In the genomic region with DNA sequence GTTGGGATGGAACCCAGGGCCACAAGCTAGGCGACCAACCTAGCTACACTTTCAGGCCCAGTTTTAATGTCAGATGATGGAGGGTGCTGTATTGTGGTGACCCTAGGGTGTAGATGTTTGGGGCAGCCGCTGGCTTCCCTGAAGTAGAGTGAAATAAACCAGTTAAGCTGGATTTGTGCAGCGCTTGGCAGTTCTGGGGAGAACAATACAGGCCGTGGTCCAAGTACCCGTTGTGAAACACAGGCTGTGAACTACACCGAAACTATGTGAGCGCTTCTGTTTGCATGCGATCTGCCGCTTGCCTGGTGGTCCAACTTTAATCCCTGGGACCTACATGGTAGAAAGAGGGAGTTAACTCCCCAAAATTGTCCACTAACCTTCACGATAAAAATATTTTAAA, we compare ENCODE assay signal across 37 mouse cellular contexts. TPM values are rescaled to one million over a fixed set of nuclear protein-coding genes. Genes with fewer than 3 reads are reported as not detected.
A peak's percentile ranks its signal among the peaks of the same experiment; 100 is the strongest.
DNase-seq lines count a peak whose midpoint lies in the region; ATAC-seq lines count a peak whose summit lies in the region.
"Had no signal": no experiment of that assay in that cellular context is flagged by ENCODE, and none has a peak within 500 bp of the region (broad histone marks: within the 10 kb centered on the region; RNA-seq: fewer than 3 reads in every experiment).

No protein-coding gene starts in this region.

- H3K4me1 ChIP-seq in embryonic facial prominence, embryonic 14.5 days (ENCODE audit: control insufficient read depth, insufficient read depth, low read length), result no peaks in the 10 kb centered on the region
- peaks cover 30% of the 10 kb centered on the region for H3K4me1 ChIP-seq in embryonic facial prominence, embryonic 10.5 days
- H3K4me1 ChIP-seq: embryonic facial prominence, embryonic 13.5 days; hindbrain, embryonic 15.5 days; neural tube, embryonic 13.5 days had no signal

- no peaks in the 10 kb centered on the region for H3K27me3 ChIP-seq in embryonic facial prominence, embryonic 14.5 days (replicated peaks; ENCODE audit: control insufficient read depth, insufficient read depth, low read length)
- H3K27me3 ChIP-seq in embryonic facial prominence, embryonic 10.5 days (replicated peaks; ENCODE audit: low read depth, poor library complexity, severe bottlenecking), result no peaks in the 10 kb centered on the region
- H3K27me3 ChIP-seq: CH12.LX; embryonic facial prominence, embryonic 13.5 days; forebrain, embryonic 12.5 days; hindbrain, embryonic 15.5 days; limb, embryonic 12.5 days; liver, embryonic 15.5 days; neural tube, embryonic 13.5 days had no signal

- no peak overlapping the region for H3K4me2 ChIP-seq in embryonic facial prominence, embryonic 14.5 days (ENCODE audit: low read depth, low read length)
- H3K4me2 ChIP-seq: embryonic facial prominence, embryonic 13.5 days; forebrain, embryonic 12.5 days; hindbrain, embryonic 15.5 days; limb, embryonic 12.5 days; liver, embryonic 15.5 days; neural tube, embryonic 13.5 days had no signal

- DNase-seq in embryonic facial prominence, embryonic 14.5 days (ENCODE audit: low spot score), result peak; percentile 71
- no peak for DNase-seq in embryonic facial prominence, embryonic 10.5 days (ENCODE audit: low spot score)
- peak; percentile 53 for DNase-seq in urinary bladder, postnatal 14 days (ENCODE audit: low spot score)
- no peak for DNase-seq in urinary bladder, adult 2 months (ENCODE audit: low spot score)
- DNase-seq in lung, postnatal 36 days, result peak; percentile 71
- DNase-seq in thymus, postnatal 0 days (ENCODE audit: low spot score), result no peak
- DNase-seq in layer of hippocampus, postnatal 25 days (ENCODE audit: extremely low spot score in 1 of 2, low spot score in 1 of 2), result no peak
- DNase-seq in layer of hippocampus, adult 11-12 months (ENCODE audit: low spot score), result no peak
- DNase-seq: adrenal gland, postnatal 10 days; cerebellum, adult 11-12 months; cerebellum, adult 9-11 months; embryo, embryonic 11 days; forebrain, postnatal 0 days; kidney, postnatal 4 days; layer of hippocampus, adult 9-11 months; thymus, postnatal 14 days had no signal

- H3K36me3 ChIP-seq in embryonic facial prominence, embryonic 14.5 days (ENCODE audit: control insufficient read depth, insufficient read depth, low read length), result no peaks in the 10 kb centered on the region
- no peaks in the 10 kb centered on the region for H3K36me3 ChIP-seq in embryonic facial prominence, embryonic 10.5 days (replicated peaks)
- H3K36me3 ChIP-seq: embryonic facial prominence, embryonic 13.5 days; forebrain, embryonic 12.5 days; hindbrain, embryonic 10.5 days; hindbrain, embryonic 15.5 days; limb, embryonic 12.5 days; liver, embryonic 15.5 days; midbrain, embryonic 10.5 days; neural tube, embryonic 13.5 days had no signal

- H3K27ac ChIP-seq in embryonic facial prominence, embryonic 14.5 days (replicated peaks; ENCODE audit: low read depth, low read length), result 0 out of 2 replicates have a peak overlapping the region, but pooled peaks have one; percentile 0
- no peak overlapping the region for H3K27ac ChIP-seq in embryonic facial prominence, embryonic 10.5 days (replicated peaks)
- H3K27ac ChIP-seq: embryonic facial prominence, embryonic 13.5 days; forebrain, embryonic 12.5 days; hindbrain, embryonic 10.5 days; hindbrain, embryonic 15.5 days; kidney, postnatal 0 days; left cerebral cortex, adult 2 months; limb, embryonic 12.5 days; liver, embryonic 15.5 days; midbrain, embryonic 10.5 days; neural tube, embryonic 13.5 days had no signal

- no peak overlapping the region for H3K4me3 ChIP-seq in embryonic facial prominence, embryonic 14.5 days (ENCODE audit: low read depth, low read length)
- no peak overlapping the region for H3K4me3 ChIP-seq in embryonic facial prominence, embryonic 10.5 days
- H3K4me3 ChIP-seq: embryonic facial prominence, embryonic 13.5 days; forebrain, embryonic 12.5 days; hindbrain, embryonic 10.5 days; hindbrain, embryonic 15.5 days; left cerebral cortex, adult 2 months; limb, embryonic 12.5 days; liver, embryonic 15.5 days; midbrain, embryonic 10.5 days; neural tube, embryonic 13.5 days had no signal

- WGBS in embryonic facial prominence, embryonic 14.5 days, result 76% methylated on average over 10 of the region's 10 CpGs
- 82% methylated on average over 10 of the region's 10 CpGs for WGBS in embryonic facial prominence, embryonic 10.5 days

- no peaks in the 10 kb centered on the region for H3K9me3 ChIP-seq in embryonic facial prominence, embryonic 14.5 days (ENCODE audit: control insufficient read depth, low read length)
- H3K9me3 ChIP-seq in embryonic facial prominence, embryonic 10.5 days, result no peaks in the 10 kb centered on the region
- H3K9me3 ChIP-seq: embryonic facial prominence, embryonic 13.5 days; forebrain, embryonic 12.5 days; hindbrain, embryonic 10.5 days; hindbrain, embryonic 15.5 days; limb, embryonic 12.5 days; liver, embryonic 15.5 days; midbrain, embryonic 10.5 days; neural tube, embryonic 13.5 days had no signal

- 0 out of 2 replicates have a peak, but pooled peaks have one; percentile 38 for ATAC-seq in embryonic facial prominence, embryonic 14.5 days (ENCODE audit: low read depth)
- ATAC-seq: forebrain, postnatal 0 days had no signal

- no peak overlapping the region for H3K9ac ChIP-seq in embryonic facial prominence, embryonic 14.5 days (ENCODE audit: low read depth, low read length)
- H3K9ac ChIP-seq: embryonic facial prominence, embryonic 13.5 days; forebrain, embryonic 12.5 days; forebrain, postnatal 0 days; hindbrain, embryonic 15.5 days; limb, embryonic 12.5 days; liver, embryonic 15.5 days; neural tube, embryonic 13.5 days had no signal

RNA-seq across cellular contexts. Expression of a gene that starts 6.1 kb away (rescaled TPM):
- 3.6 and 4.4 TPM in 2 replicates for polyA plus RNA-seq in embryonic facial prominence, embryonic 14.5 days (2014; fragmentation: Nextera tagmentation; extraction: Ambion mirVana)
- 5.5 and 6.1 TPM in 2 replicates for polyA plus RNA-seq in embryonic facial prominence, embryonic 10.5 days (2016; fragmentation: Nextera tagmentation; extraction: Ambion mirVana)
- polyA plus RNA-seq in urinary bladder, adult 2 months (2012; rRNA removed), result 15.4 and 17.0 TPM in 2 replicates
- polyA plus RNA-seq in thymus, postnatal 0 days (2015; fragmentation: Nextera tagmentation; extraction: Ambion mirVana), result 8.8 and 11.2 TPM in 2 replicates
- total RNA-seq in layer of hippocampus, postnatal 25 days (2021), result 1 to 10 TPM; 1.1 to 1.8 TPM

RNA-seq across cellular contexts. Expression of a gene that starts 20.4 kb away (rescaled TPM):
- polyA plus RNA-seq in embryonic facial prominence, embryonic 14.5 days (2014; fragmentation: Nextera tagmentation; extraction: Ambion mirVana), result 0.84 and 2.3 TPM in 2 replicates
- 0.76 and 1.2 TPM in 2 replicates for polyA plus RNA-seq in embryonic facial prominence, embryonic 10.5 days (2016; fragmentation: Nextera tagmentation; extraction: Ambion mirVana)
- polyA plus RNA-seq in urinary bladder, adult 2 months (2012; rRNA removed), result 2.0 and 3.1 TPM in 2 replicates
- polyA plus RNA-seq in thymus, postnatal 0 days (2015; fragmentation: Nextera tagmentation; extraction: Ambion mirVana), result 0.27 and 0.57 TPM in 2 replicates
- total RNA-seq in layer of hippocampus, postnatal 25 days (2021), result 1 to 10 TPM; 6.4 to 7.0 TPM
- total RNA-seq: CH12.LX; liver, adult 2 months; midbrain, postnatal 0 days had no signal
- polyA plus RNA-seq: liver, adult 2 months had no signal

RNA-seq across cellular contexts. Expression of a gene that starts 21.2 kb away (rescaled TPM):
- polyA plus RNA-seq in embryonic facial prominence, embryonic 14.5 days (2014; fragmentation: Nextera tagmentation; extraction: Ambion mirVana), result 17.8 and 20.5 TPM in 2 replicates
- polyA plus RNA-seq in embryonic facial prominence, embryonic 10.5 days (2016; fragmentation: Nextera tagmentation; extraction: Ambion mirVana), result 5.0 and 5.7 TPM in 2 replicates
- polyA plus RNA-seq in urinary bladder, adult 2 months (2012; rRNA removed), result 156 and 160 TPM in 2 replicates
- 7.9 and 8.1 TPM in 2 replicates for polyA plus RNA-seq in thymus, postnatal 0 days (2015; fragmentation: Nextera tagmentation; extraction: Ambion mirVana)
- 10 to 100 TPM; 65.7 to 78.3 TPM for total RNA-seq in layer of hippocampus, postnatal 25 days (2021)
- total RNA-seq: CH12.LX; megakaryocyte progenitor cell, adult 5-6 weeks had no signal

RNA-seq across cellular contexts. Expression of a gene that starts 46.7 kb away (rescaled TPM):
- polyA plus RNA-seq in embryonic facial prominence, embryonic 14.5 days (2014; fragmentation: Nextera tagmentation; extraction: Ambion mirVana), result not detected in 2 replicates
- not detected in 2 replicates for polyA plus RNA-seq in embryonic facial prominence, embryonic 10.5 days (2016; fragmentation: Nextera tagmentation; extraction: Ambion mirVana)
- 0.07 TPM in 1 of 2 replicates, not detected in the other for polyA plus RNA-seq in urinary bladder, adult 2 months (2012; rRNA removed)
- polyA plus RNA-seq in thymus, postnatal 0 days (2015; fragmentation: Nextera tagmentation; extraction: Ambion mirVana), result not detected in 2 replicates
- under 1 TPM; 0.32 to 0.68 TPM for total RNA-seq in layer of hippocampus, postnatal 25 days (2021)
- total RNA-seq: adrenal gland, postnatal 10 days; CH12.LX; gastrocnemius, adult 8-10 months; gastrocnemius, postnatal 4 days; heart, adult 8-10 months; heart, postnatal 14 days; liver, adult 2 months; megakaryocyte progenitor cell, adult 5-6 weeks had no signal
- polyA plus RNA-seq: C2C12; embryonic facial prominence, embryonic 13.5 days; hindbrain, embryonic 10.5 days; hindbrain, embryonic 15.5 days; intestine, embryonic 14.5 days; kidney, adult 2 months; kidney, postnatal 0 days; limb, embryonic 12.5 days; liver, adult 2 months; liver, embryonic 15.5 days; midbrain, embryonic 10.5 days had no signal

RNA-seq across cellular contexts. Expression of a gene that starts 51.7 kb away (rescaled TPM):
- 15.4 and 17.4 TPM in 2 replicates for polyA plus RNA-seq in embryonic facial prominence, embryonic 14.5 days (2014; fragmentation: Nextera tagmentation; extraction: Ambion mirVana)
- 12.0 and 12.4 TPM in 2 replicates for polyA plus RNA-seq in embryonic facial prominence, embryonic 10.5 days (2016; fragmentation: Nextera tagmentation; extraction: Ambion mirVana)
- 18.7 and 22.4 TPM in 2 replicates for polyA plus RNA-seq in urinary bladder, adult 2 months (2012; rRNA removed)
- polyA plus RNA-seq in thymus, postnatal 0 days (2015; fragmentation: Nextera tagmentation; extraction: Ambion mirVana), result 6.4 and 6.8 TPM in 2 replicates
- total RNA-seq in layer of hippocampus, postnatal 25 days (2021), result 10 to 100 TPM; 97.0 to 97.1 TPM

Comparison
In these comparisons a context has a peak if more than half of its experiments do, and no peak if none do; other contexts are left out.
1. DNase-seq: peak in embryonic facial prominence, embryonic 14.5 days (single experiment), urinary bladder, postnatal 14 days (single experiment) and lung, postnatal 36 days (single experiment); none in embryonic facial prominence, embryonic 10.5 days (single experiment), urinary bladder, adult 2 months (single experiment), thymus, postnatal 0 days (single experiment), layer of hippocampus, postnatal 25 days (0 of 2) and layer of hippocampus, adult 11-12 months (single experiment).